ENCODE assay signal across 28 mouse cellular contexts in genomic region chr2:35211681-35212080, GRCm38 (mm10). TPM values are rescaled to one million over a fixed set of nuclear protein-coding genes. Genes with fewer than 3 reads are reported as not detected.
A peak's percentile ranks its signal among the peaks of the same experiment; 100 is the strongest.
DNase-seq lines count a peak whose midpoint lies in the region; ATAC-seq lines count a peak whose summit lies in the region.
"Had no signal": no experiment of that assay in that cellular context is flagged by ENCODE, and none has a peak within 500 bp of the region (broad histone marks: within the 10 kb centered on the region; RNA-seq: fewer than 3 reads in every experiment).

No protein-coding gene starts in this region.

- peak overlapping the region; percentile 64; the same call in 1 of the 2 replicates for H3K27ac ChIP-seq in intestine, embryonic 16.5 days (ENCODE audit: low read length)
- no peak overlapping the region; the same call in 1 of the 2 replicates for H3K27ac ChIP-seq in stomach, embryonic 15.5 days
- no peak overlapping the region for H3K27ac ChIP-seq in hindbrain, embryonic 12.5 days
- H3K27ac ChIP-seq: forebrain, embryonic 13.5 days; heart, embryonic 10.5 days; heart, embryonic 15.5 days; hindbrain, embryonic 13.5 days; layer of hippocampus, adult 2 months; midbrain, embryonic 10.5 days; neural tube, embryonic 12.5 days had no signal

- DNase-seq in urinary bladder, adult 2 months (ENCODE audit: low spot score) = peak; percentile 11
- DNase-seq in urinary bladder, postnatal 36 days (ENCODE audit: low spot score in 2 of 2) = no peak
- DNase-seq in ovary, postnatal 36 days (ENCODE audit: low spot score) = no peak
- no peak for DNase-seq in layer of hippocampus, adult 9-11 months
- DNase-seq: adrenal gland, adult 8-10 months; B cell, adult 2 months; cerebellum, adult 9-10 months; cerebellum, postnatal 36 days; gastrocnemius, postnatal 14 days; heart, postnatal 36 days; kidney, adult 2 months; kidney, postnatal 36 days; liver; lung, adult 2 months; lung, postnatal 14 days; thymus, postnatal 4 days had no signal

- no peaks in the 10 kb centered on the region for H3K9me3 ChIP-seq in intestine, embryonic 16.5 days (ENCODE audit: control insufficient read depth, low read length)
- H3K9me3 ChIP-seq in stomach, embryonic 15.5 days = no peaks in the 10 kb centered on the region
- no peaks in the 10 kb centered on the region for H3K9me3 ChIP-seq in hindbrain, embryonic 12.5 days (replicated peaks)
- H3K9me3 ChIP-seq: forebrain, embryonic 13.5 days; heart, embryonic 10.5 days; heart, embryonic 15.5 days; hindbrain, embryonic 13.5 days; midbrain, embryonic 10.5 days; neural tube, embryonic 12.5 days had no signal

- no peaks in the 10 kb centered on the region for H3K27me3 ChIP-seq in intestine, embryonic 16.5 days (replicated peaks; ENCODE audit: control insufficient read depth, insufficient read depth, low read length)
- H3K27me3 ChIP-seq in stomach, embryonic 15.5 days (replicated peaks) = no peaks in the 10 kb centered on the region
- H3K27me3 ChIP-seq in hindbrain, embryonic 12.5 days = no peaks in the 10 kb centered on the region
- H3K27me3 ChIP-seq: forebrain, embryonic 13.5 days; heart, embryonic 15.5 days; neural tube, embryonic 12.5 days had no signal

- 68% methylated on average over 3 of the region's 3 CpGs for WGBS in intestine, embryonic 16.5 days
- WGBS in stomach, embryonic 15.5 days = 62% methylated on average over 3 of the region's 3 CpGs
- WGBS in hindbrain, embryonic 12.5 days = 75% methylated on average over 3 of the region's 3 CpGs

- H3K4me2 ChIP-seq in intestine, embryonic 16.5 days (ENCODE audit: low read depth, low read length) = no peak overlapping the region
- no peak overlapping the region for H3K4me2 ChIP-seq in stomach, embryonic 15.5 days
- no peak overlapping the region for H3K4me2 ChIP-seq in hindbrain, embryonic 12.5 days (replicated peaks)
- H3K4me2 ChIP-seq: forebrain, embryonic 13.5 days; heart, embryonic 15.5 days; hindbrain, embryonic 13.5 days; neural tube, embryonic 12.5 days had no signal

- H3K9ac ChIP-seq in intestine, embryonic 16.5 days (ENCODE audit: low read depth, low read length) = no peak overlapping the region
- no peak overlapping the region for H3K9ac ChIP-seq in stomach, embryonic 15.5 days
- H3K9ac ChIP-seq in hindbrain, embryonic 12.5 days = no peak overlapping the region
- H3K9ac ChIP-seq: forebrain, embryonic 13.5 days; heart, embryonic 15.5 days; hindbrain, embryonic 13.5 days; neural tube, embryonic 12.5 days had no signal

- ATAC-seq in intestine, embryonic 16.5 days = peak; percentile 67
- peak; percentile 76 for ATAC-seq in stomach, embryonic 15.5 days (ENCODE audit: insufficient read depth, low FRiP score, low read depth)
- no peak for ATAC-seq in hindbrain, embryonic 12.5 days (ENCODE audit: low FRiP score)
- ATAC-seq: forebrain, embryonic 13.5 days; midbrain, embryonic 16.5 days had no signal

- no peak overlapping the region for H3K4me3 ChIP-seq in intestine, embryonic 16.5 days (ENCODE audit: low read length)
- no peak overlapping the region for H3K4me3 ChIP-seq in stomach, embryonic 15.5 days (replicated peaks)
- H3K4me3 ChIP-seq in hindbrain, embryonic 12.5 days = no peak overlapping the region
- H3K4me3 ChIP-seq: forebrain, embryonic 13.5 days; heart, embryonic 10.5 days; heart, embryonic 15.5 days; hindbrain, embryonic 13.5 days; layer of hippocampus, adult 2 months; midbrain, embryonic 10.5 days; myocyte; neural tube, embryonic 12.5 days had no signal

- peaks cover 3% of the 10 kb centered on the region for H3K4me1 ChIP-seq in intestine, embryonic 16.5 days (ENCODE audit: control insufficient read depth, insufficient read depth, low read length)
- 0 out of 2 replicates have a peak, but pooled peaks cover 3% of the 10 kb centered on the region for H3K4me1 ChIP-seq in stomach, embryonic 15.5 days
- peaks cover 8% of the 10 kb centered on the region for H3K4me1 ChIP-seq in hindbrain, embryonic 12.5 days

- H3K36me3 ChIP-seq in intestine, embryonic 16.5 days (ENCODE audit: control insufficient read depth, insufficient read depth, low read length) = no peaks in the 10 kb centered on the region
- H3K36me3 ChIP-seq in stomach, embryonic 15.5 days = no peaks in the 10 kb centered on the region
- no peaks in the 10 kb centered on the region for H3K36me3 ChIP-seq in hindbrain, embryonic 12.5 days
- H3K36me3 ChIP-seq: heart, embryonic 10.5 days; heart, embryonic 15.5 days; hindbrain, embryonic 13.5 days; midbrain, embryonic 10.5 days; neural tube, embryonic 12.5 days had no signal

RNA-seq across cellular contexts. Expression of gene Rab14, which starts 10.8 kb away (rescaled TPM):
- polyA plus RNA-seq in urinary bladder, adult 2 months (2012; rRNA removed) = 132 and 145 TPM in 2 replicates
- polyA plus RNA-seq in intestine, embryonic 16.5 days (2015; fragmentation: Nextera tagmentation; extraction: Ambion mirVana) = 343 and 359 TPM in 2 replicates
- polyA plus RNA-seq in stomach, embryonic 15.5 days (2015; fragmentation: Nextera tagmentation; extraction: Ambion mirVana) = 283 and 304 TPM in 2 replicates
- 380 and 390 TPM in 2 replicates for polyA plus RNA-seq in hindbrain, embryonic 12.5 days (2016; fragmentation: Nextera tagmentation; extraction: Ambion mirVana)

RNA-seq across cellular contexts. Expression of gene Gsn, which starts 44.5 kb away (rescaled TPM):
- polyA plus RNA-seq in urinary bladder, adult 2 months (2012; rRNA removed) = 4,184 and 4,255 TPM in 2 replicates
- 177 TPM in 2 replicates for polyA plus RNA-seq in intestine, embryonic 16.5 days (2015; fragmentation: Nextera tagmentation; extraction: Ambion mirVana)
- 233 and 253 TPM in 2 replicates for polyA plus RNA-seq in stomach, embryonic 15.5 days (2015; fragmentation: Nextera tagmentation; extraction: Ambion mirVana)
- polyA plus RNA-seq in hindbrain, embryonic 12.5 days (2016; fragmentation: Nextera tagmentation; extraction: Ambion mirVana) = 72.4 and 80.2 TPM in 2 replicates

Comparison
In these comparisons a context has a peak if more than half of its experiments do, and no peak if none do; other contexts are left out.
1. RNA of gene Gsn, which starts 44.5 kb away (polyA plus RNA-seq): 4,184 to 4,255 TPM in urinary bladder, adult 2 months; 233 to 253 TPM in stomach, embryonic 15.5 days, 177 TPM in intestine, embryonic 16.5 days and 72.4 to 80.2 TPM in hindbrain, embryonic 12.5 days; every median in the first group is over 10 times any median in the second.